Mouse (Mus musculus): ENCODE measurements at regions not wholly inside any gene's neighbourhood (a gene's known extent, or its start where the extent isn't known, plus 50 kb on each side); places are given as distances from the start of the nearest gene placed in this dataset.

GRCm38 (mm10) chrX:129637016-129637415 is 112.5 kb upstream of the Diaph2 start:
- no peak for TF ChIP-seq CTCF (IDR thresholded peaks at IDR 0.05)
- no peak for TF ChIP-seq EP300 (IDR thresholded peaks at IDR 0.05)

All from lung, postnatal 0 days (tissue).